In genomic region chr7:44304463-44304774, GRCm38 (mm10) we compare ENCODE assay signal across 8 mouse cellular contexts. TPM values are rescaled to one million over a fixed set of nuclear protein-coding genes. Genes with fewer than 3 reads are reported as not detected.
DNase-seq lines count a peak whose midpoint lies in the region; ATAC-seq and TF ChIP-seq lines count a peak whose summit lies in the region.

No protein-coding gene starts in this region.

- TF ChIP-seq POLR2A in lung, adult 2 months (IDR thresholded peaks at IDR 0.05; ENCODE audit: borderline replicate concordance, extremely low read depth, low read depth, low read length): no peak
- no peak for TF ChIP-seq POLR2A in olfactory bulb, adult 2 months (IDR thresholded peaks at IDR 0.05; ENCODE audit: insufficient read depth, low read depth, low read length)

- H3K4me2 ChIP-seq in embryonic facial prominence, embryonic 14.5 days (ENCODE audit: low read depth, low read length): peak overlapping the region; percentile 78
- H3K4me2 ChIP-seq in limb, embryonic 12.5 days: peak overlapping the region; percentile 73

- no peaks in the 10 kb centered on the region for H3K36me3 ChIP-seq in embryonic facial prominence, embryonic 14.5 days (ENCODE audit: control insufficient read depth, insufficient read depth, low read length)
- H3K36me3 ChIP-seq in limb, embryonic 12.5 days: no peaks in the 10 kb centered on the region

- peak overlapping the region; percentile 92 for H3K27ac ChIP-seq in embryonic facial prominence, embryonic 14.5 days (replicated peaks; ENCODE audit: low read depth, low read length)
- peak overlapping the region; percentile 94 for H3K27ac ChIP-seq in limb, embryonic 12.5 days
- H3K27ac ChIP-seq in olfactory bulb, adult 2 months (ENCODE audit: insufficient read depth, low read depth, low read length): peak overlapping the region; percentile 95

- H3K4me3 ChIP-seq in lung, adult 2 months (replicated peaks; ENCODE audit: extremely low read depth, low read depth, low read length): peak overlapping the region; percentile 76
- peak overlapping the region; percentile 65 for H3K4me3 ChIP-seq in embryonic facial prominence, embryonic 14.5 days (ENCODE audit: low read depth, low read length)
- peak overlapping the region; percentile 67 for H3K4me3 ChIP-seq in limb, embryonic 12.5 days (replicated peaks)
- H3K4me3 ChIP-seq in olfactory bulb, adult 2 months (ENCODE audit: insufficient read depth, low read depth, low read length): peak overlapping the region; percentile 83

- H3K9ac ChIP-seq in embryonic facial prominence, embryonic 14.5 days (ENCODE audit: low read depth, low read length): peak overlapping the region; percentile 93
- H3K9ac ChIP-seq in limb, embryonic 12.5 days (replicated peaks): peak overlapping the region; percentile 89

- peak; percentile 9 for ATAC-seq in embryonic facial prominence, embryonic 14.5 days (ENCODE audit: low read depth)
- peak; percentile 18 for ATAC-seq in limb, embryonic 12.5 days (ENCODE audit: insufficient number of reproducible peaks, insufficient read depth, low FRiP score, low TSS enrichment, low read depth)

- WGBS in lung, adult 2 months: 2% methylated on average over 25 of the region's 25 CpGs
- under 1% methylated on average over 24 of the region's 25 CpGs for WGBS in embryonic facial prominence, embryonic 14.5 days
- under 1% methylated on average over 25 of the region's 25 CpGs for WGBS in limb, embryonic 12.5 days
- WGBS in olfactory bulb, adult 2 months: under 1% methylated on average over 25 of the region's 25 CpGs

- no peak for DNase-seq in lung, adult 2 months
- DNase-seq in lung, postnatal 10 days: no peak
- no peak for DNase-seq in embryonic facial prominence, embryonic 14.5 days (ENCODE audit: low spot score)
- DNase-seq in frontal cortex, postnatal 36 days (ENCODE audit: low spot score in 2 of 2): no peak
- no peak for DNase-seq in cerebellum, adult 11 months
- DNase-seq in kidney, postnatal 14 days: no peak

- no peaks in the 10 kb centered on the region for H3K9me3 ChIP-seq in embryonic facial prominence, embryonic 14.5 days (ENCODE audit: control insufficient read depth, low read length)
- H3K9me3 ChIP-seq in limb, embryonic 12.5 days: no peaks in the 10 kb centered on the region

- TF ChIP-seq CTCF in lung, adult 2 months (IDR thresholded peaks at IDR 0.05; ENCODE audit: insufficient read depth, low read length): no peak
- no peak for TF ChIP-seq CTCF in olfactory bulb, adult 2 months (IDR thresholded peaks at IDR 0.05; ENCODE audit: insufficient read depth, low read depth, low read length)

- H3K4me1 ChIP-seq in lung, adult 2 months (ENCODE audit: control insufficient read depth, insufficient read depth, low read length): peaks cover 3% of the 10 kb centered on the region; the same call in 1 of the 2 replicates
- peaks cover 17% of the 10 kb centered on the region for H3K4me1 ChIP-seq in embryonic facial prominence, embryonic 14.5 days (ENCODE audit: control insufficient read depth, insufficient read depth, low read length)
- H3K4me1 ChIP-seq in limb, embryonic 12.5 days (replicated peaks): peaks cover 35% of the 10 kb centered on the region
- peaks cover 26% of the 10 kb centered on the region for H3K4me1 ChIP-seq in olfactory bulb, adult 2 months (ENCODE audit: control insufficient read depth, insufficient read depth, low read length)

- no peaks in the 10 kb centered on the region for H3K27me3 ChIP-seq in embryonic facial prominence, embryonic 14.5 days (replicated peaks; ENCODE audit: control insufficient read depth, insufficient read depth, low read length)
- peaks cover 31% of the 10 kb centered on the region for H3K27me3 ChIP-seq in limb, embryonic 12.5 days

RNA-seq across cellular contexts. Expression of gene Clec11a, which starts 2.3 kb away (rescaled TPM):
- polyA plus RNA-seq in lung, adult 2 months (2012; rRNA removed): 9.4 and 11.5 TPM in 2 replicates
- 27.3 and 34.6 TPM in 2 replicates for polyA plus RNA-seq in embryonic facial prominence, embryonic 14.5 days (2014; fragmentation: Nextera tagmentation; extraction: Ambion mirVana)
- 2.0 and 2.2 TPM in 2 replicates for polyA plus RNA-seq in limb, embryonic 12.5 days (2016; fragmentation: Nextera tagmentation; extraction: Ambion mirVana)
- not detected in 2 replicates for polyA plus RNA-seq in olfactory bulb, adult 2 months (2012; ENCODE audit: insufficient read depth, insufficient read length, low replicate concordance, missing spikeins)

RNA-seq across cellular contexts. Expression of gene Shank1, which starts 5.6 kb away (rescaled TPM):
- polyA plus RNA-seq in lung, adult 2 months (2012; rRNA removed): 0.44 and 0.65 TPM in 2 replicates
- 3.6 and 3.7 TPM in 2 replicates for polyA plus RNA-seq in embryonic facial prominence, embryonic 14.5 days (2014; fragmentation: Nextera tagmentation; extraction: Ambion mirVana)
- polyA plus RNA-seq in limb, embryonic 12.5 days (2016; fragmentation: Nextera tagmentation; extraction: Ambion mirVana): 1.2 and 1.3 TPM in 2 replicates
- polyA plus RNA-seq in olfactory bulb, adult 2 months (2012; ENCODE audit: insufficient read depth, insufficient read length, low replicate concordance, missing spikeins): 51.0 and 92.9 TPM in 2 replicates

RNA-seq across cellular contexts. Expression of gene Gm15517, which starts 43.2 kb away (rescaled TPM):
- polyA plus RNA-seq in lung, adult 2 months (2012; rRNA removed): not detected in 2 replicates
- not detected in 2 replicates for polyA plus RNA-seq in embryonic facial prominence, embryonic 14.5 days (2014; fragmentation: Nextera tagmentation; extraction: Ambion mirVana)
- not detected in 2 replicates for polyA plus RNA-seq in limb, embryonic 12.5 days (2016; fragmentation: Nextera tagmentation; extraction: Ambion mirVana)
- not detected in 2 replicates for polyA plus RNA-seq in olfactory bulb, adult 2 months (2012; ENCODE audit: insufficient read depth, insufficient read length, low replicate concordance, missing spikeins)

RNA-seq across cellular contexts. Expression of gene Acp4, which starts 47.2 kb away (rescaled TPM):
- not detected in 2 replicates for polyA plus RNA-seq in lung, adult 2 months (2012; rRNA removed)
- 0.92 and 0.96 TPM in 2 replicates for polyA plus RNA-seq in embryonic facial prominence, embryonic 14.5 days (2014; fragmentation: Nextera tagmentation; extraction: Ambion mirVana)
- polyA plus RNA-seq in limb, embryonic 12.5 days (2016; fragmentation: Nextera tagmentation; extraction: Ambion mirVana): 0.28 TPM in 1 of 2 replicates, not detected in the other
- polyA plus RNA-seq in olfactory bulb, adult 2 months (2012; ENCODE audit: insufficient read depth, insufficient read length, low replicate concordance, missing spikeins): not detected in 2 replicates

RNA-seq across cellular contexts. Expression of gene 2410002F23Rik, which starts 57.9 kb away (rescaled TPM):
- 60.0 and 63.7 TPM in 2 replicates for polyA plus RNA-seq in lung, adult 2 months (2012; rRNA removed)
- 117 and 144 TPM in 2 replicates for polyA plus RNA-seq in embryonic facial prominence, embryonic 14.5 days (2014; fragmentation: Nextera tagmentation; extraction: Ambion mirVana)
- 209 and 214 TPM in 2 replicates for polyA plus RNA-seq in limb, embryonic 12.5 days (2016; fragmentation: Nextera tagmentation; extraction: Ambion mirVana)
- polyA plus RNA-seq in olfactory bulb, adult 2 months (2012; ENCODE audit: insufficient read depth, insufficient read length, low replicate concordance, missing spikeins): not detected in 2 replicates

Comparison
In these comparisons a context has a peak if more than half of its experiments do, and no peak if none do; other contexts are left out.
1. RNA of gene Shank1, which starts 5.6 kb away (polyA plus RNA-seq): 51.0 to 92.9 TPM in olfactory bulb, adult 2 months; 3.6 to 3.7 TPM in embryonic facial prominence, embryonic 14.5 days, 1.2 to 1.3 TPM in limb, embryonic 12.5 days and 0.44 to 0.65 TPM in lung, adult 2 months; every median in the first group is over 10 times any median in the second.
2. Peak in every context shown above with its lines, with median percentiles within 50 percentile points of each other: H3K4me3 ChIP-seq and H3K27ac ChIP-seq.